Mouse (Mus musculus): ENCODE measurements at regions not wholly inside any gene's neighbourhood (a gene's known extent, or its start where the extent isn't known, plus 50 kb on each side); places are given as distances from the start of the nearest gene placed in this dataset.

DNA sequence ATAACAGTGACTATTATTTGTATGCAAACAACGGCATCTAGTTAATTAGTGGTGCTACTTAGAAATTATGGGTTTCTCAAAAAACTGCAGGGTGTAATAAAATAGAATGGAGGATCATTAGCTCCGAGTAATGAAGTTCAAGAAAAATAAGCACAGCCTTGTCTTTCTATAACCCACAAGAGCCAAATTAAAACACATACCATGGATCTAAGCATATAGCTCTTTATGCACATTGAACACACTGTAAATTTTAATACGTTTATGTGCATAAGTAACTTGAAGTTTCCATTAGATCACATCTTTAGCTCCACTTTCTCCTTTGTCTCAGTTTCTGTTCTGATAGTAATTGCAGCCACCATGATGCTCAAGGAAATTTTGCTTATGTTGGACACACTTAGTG is 919.5 kb downstream of the Cdh8 start:
- 89% methylated on average over 3 of the region's 3 CpGs for WGBS
- no peak overlapping the region for H3K4me2 ChIP-seq
- H3K4me1 ChIP-seq (ENCODE audit: control insufficient read depth, insufficient read depth, low read length), result no peaks in the 10 kb centered on the region

GRCm38 (mm10) chr8:98463375-98464030 is 952.8 kb downstream of the Cdh8 start:
- 75% methylated on average over 3 of the region's 3 CpGs for WGBS
- DNase-seq (ENCODE audit: low spot score, missing footprints) (no peak), ATAC-seq (ENCODE audit: low FRiP score) (no peak)

More for the DNA sequence above, 919.5 kb downstream of the Cdh8 start:
- no peak overlapping the region for H3K9ac ChIP-seq (ENCODE audit: low read length)
- no peaks in the 10 kb centered on the region for H3K9me3 ChIP-seq (ENCODE audit: control insufficient read depth, low read length)
- no peak for ATAC-seq (ENCODE audit: low FRiP score)
- no peaks in the 10 kb centered on the region for H3K36me3 ChIP-seq (ENCODE audit: control insufficient read depth, insufficient read depth, low read length)
- no peaks in the 10 kb centered on the region for H3K27me3 ChIP-seq (ENCODE audit: control insufficient read depth, insufficient read depth, low read length)
- no peak overlapping the region for H3K27ac ChIP-seq (ENCODE audit: low read depth, low read length)
- no peak for DNase-seq (ENCODE audit: low spot score, missing footprints)
- no peak overlapping the region for H3K4me3 ChIP-seq (ENCODE audit: low read depth, low read length)

GRCm38 (mm10) chr8:98455539-98455938 is 960.7 kb downstream of the Cdh8 start:
- 95% methylated on average over 1 of the region's 1 CpGs for WGBS
- no peak for ATAC-seq (ENCODE audit: low FRiP score)
- no peak overlapping the region for H3K9ac ChIP-seq (ENCODE audit: low read length)

More at GRCm38 (mm10) chr8:98463375-98464030, 952.8 kb downstream of the Cdh8 start:
- no peaks in the 10 kb centered on the region for H3K9me3 ChIP-seq (ENCODE audit: control insufficient read depth, low read length)
- no peak overlapping the region for H3K27ac ChIP-seq (ENCODE audit: low read depth, low read length)
- no peaks in the 10 kb centered on the region for H3K4me1 ChIP-seq (ENCODE audit: control insufficient read depth, insufficient read depth, low read length)
- H3K4me3 ChIP-seq (ENCODE audit: low read depth, low read length), result no peak overlapping the region
- H3K27me3 ChIP-seq (ENCODE audit: control insufficient read depth, insufficient read depth, low read length), result no peaks in the 10 kb centered on the region
- no peak overlapping the region for H3K4me2 ChIP-seq
- H3K36me3 ChIP-seq (ENCODE audit: control insufficient read depth, insufficient read depth, low read length), result no peaks in the 10 kb centered on the region
- H3K9ac ChIP-seq (ENCODE audit: low read length), result no peak overlapping the region

More at GRCm38 (mm10) chr8:98455539-98455938, 960.7 kb downstream of the Cdh8 start:
- Histone ChIP-seq H3K27me3 (ENCODE audit: control insufficient read depth, insufficient read depth, low read length) (no peaks in the 10 kb centered on the region), H3K9me3 (ENCODE audit: control insufficient read depth, low read length) (no peaks in the 10 kb centered on the region), H3K36me3 (ENCODE audit: control insufficient read depth, insufficient read depth, low read length) (no peaks in the 10 kb centered on the region), H3K4me3 (ENCODE audit: low read depth, low read length) (no peak overlapping the region), H3K27ac (ENCODE audit: low read depth, low read length) (no peak overlapping the region), H3K4me1 (ENCODE audit: control insufficient read depth, insufficient read depth, low read length) (no peaks in the 10 kb centered on the region), H3K4me2 (no peak overlapping the region)
- no peak for DNase-seq (ENCODE audit: low spot score, missing footprints)

Measured in midbrain, embryonic 11.5 days (tissue).